Mouse (Mus musculus) forebrain, embryonic 11.5 days (tissue): Measurements from ENCODE around the gene Hmgn5. TPM values are rescaled to one million over a fixed set of nuclear protein-coding genes. Genes with fewer than 3 reads are reported as not detected.
A peak's percentile ranks its signal among the peaks of the same experiment; 100 is the strongest.

ENCODE experiments used
- ATAC-seq: fragments of 200-750 bp; cut with Nextera tagmentation; replicated peaks from 2 replicates; pipeline ENCODE4 v1.8.0; 2017; ENCODE audit warnings: moderate TSS enrichment; ENCODE audit not compliant: low FRiP score
- DNase-seq: peaks from one replicate; pipeline ENCODE4 v3.0.0-alpha.2; 2017; ENCODE audit warnings: low spot score
- H3K27ac ChIP-seq: fragments of 300-500 bp; sonication (generic); 2 replicates; pipeline ENCODE4 v1.5.1; 2014; ENCODE audit warnings: low read depth, low read length
- H3K27me3 ChIP-seq: fragments of 300-500 bp; sonication (generic); 2 replicates; pipeline ENCODE4 v1.6.1; 2014; ENCODE audit warnings: mild to moderate bottlenecking, low read length, mixed read lengths; ENCODE audit not compliant: control insufficient read depth, insufficient read depth
- H3K36me3 ChIP-seq: fragments of 300-500 bp; sonication (generic); 2 replicates; pipeline ENCODE4 v1.6.1; 2014; ENCODE audit warnings: mild to moderate bottlenecking, low read length, moderate library complexity, mixed read lengths; ENCODE audit not compliant: control insufficient read depth, insufficient read depth
- H3K4me1 ChIP-seq: fragments of 300-500 bp; sonication (generic); replicated peaks from 2 replicates; pipeline ENCODE4 v1.6.1; 2014; ENCODE audit warnings: low read length, mixed read lengths; ENCODE audit not compliant: control insufficient read depth, insufficient read depth
- H3K4me2 ChIP-seq: fragments of 300-500 bp; sonication (generic); 2 replicates; pipeline ENCODE4 v1.6.1; 2014; ENCODE audit warnings: low read depth, mild to moderate bottlenecking, low read length, moderate library complexity, mixed read lengths; ENCODE audit not compliant: severe bottlenecking
- H3K4me3 ChIP-seq: fragments of 300-500 bp; sonication (generic); 2 replicates; pipeline ENCODE4 v1.5.1; 2014; ENCODE audit warnings: low read depth, low read length
- H3K9ac ChIP-seq: fragments of 300-500 bp; sonication (generic); 2 replicates; pipeline ENCODE4 v1.6.1; 2014; ENCODE audit warnings: low read length
- H3K9me3 ChIP-seq: fragments of 300-500 bp; sonication (generic); 2 replicates; pipeline ENCODE4 v1.6.1; 2016; ENCODE audit warnings: low read length, mixed read lengths; ENCODE audit not compliant: control insufficient read depth
- WGBS: fragments of 180-500 bp; shearing (Covaris S2); extraction: QIAGEN DNeasy Blood & Tissue Kit; methylation state at CpG from one replicate; pipeline ENCODE4 v1.1.7; 2014; 5-methylcytosine and 5-hydroxymethylcytosine counted together
- polyA plus RNA-seq: library from polyadenylated mRNA; unstranded; fragments of >200 nt; fragmentation: Nextera tagmentation; extraction: Ambion mirVana; gene quantifications from 2 replicates; pipeline ENCODE4 v1.2.1, GENCODE M21; 2014

Hmgn5 gene
- 32.5 and 33.1 TPM in 2 replicates for polyA plus RNA-seq

DNA sequence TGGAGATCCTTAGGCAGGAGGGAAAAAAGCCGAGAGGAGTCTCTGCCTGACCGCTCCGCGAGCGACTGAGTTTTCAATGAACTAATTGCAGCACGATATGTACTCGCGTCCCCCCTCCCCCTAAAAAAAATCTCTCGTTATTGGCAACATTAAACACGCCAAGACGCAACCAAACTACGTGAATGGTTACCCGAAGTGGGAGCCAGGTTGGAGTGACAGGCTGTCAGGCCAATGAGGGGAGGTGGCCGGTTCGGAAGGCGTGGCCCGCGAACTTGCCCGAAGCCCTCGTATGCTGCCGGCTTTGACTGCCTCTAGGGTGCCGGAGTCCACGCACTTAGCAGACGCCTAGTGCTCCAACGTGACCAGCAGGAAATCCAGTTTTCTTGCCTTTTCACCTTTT is at the start of gene Hmgn5:
TSS of gene Hmgn5 (minus strand) at position 122 of the 400 bp plus-strand sequence.
- WGBS: 24% methylated on average over 25 of the region's 25 CpGs
- Histone ChIP-seq H3K9ac (peak within 1 kb of the TSS; percentile 51), H3K4me2 (peak within 1 kb of the TSS; percentile 48), H3K27ac (0 out of 2 replicates have a peak within 1 kb of the TSS, but pooled peaks have one; percentile 50), H3K27me3 (no peaks in the 10 kb centered on the region), H3K4me3 (peak within 1 kb of the TSS; percentile 41), H3K9me3 (no peaks in the 10 kb centered on the region), H3K4me1 (no peaks in the 10 kb centered on the region), H3K36me3 (no peaks in the 10 kb centered on the region)
- peak; percentile 91 for DNase-seq
- ATAC-seq: peak; percentile 99

DNA sequence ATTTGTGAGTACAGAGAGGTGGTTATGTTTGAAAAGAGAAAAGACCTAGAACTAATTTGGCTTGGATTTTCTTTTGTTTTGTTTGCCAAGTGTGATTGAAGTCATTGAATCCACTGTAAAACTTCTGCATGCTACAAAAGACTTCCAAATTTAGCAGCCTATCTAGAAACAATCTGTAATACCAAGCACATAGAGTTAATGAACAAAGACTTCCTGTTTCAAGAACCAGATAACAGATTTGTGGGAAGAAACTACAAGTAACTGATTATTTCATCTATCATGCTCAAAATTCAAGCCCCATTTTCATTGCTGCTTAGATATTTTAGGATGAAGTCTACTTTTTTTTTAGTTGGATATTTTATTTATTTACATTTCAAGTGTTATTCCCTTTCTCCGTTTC is 34.6 kb upstream of the Hmgn5 start:
- ATAC-seq (no peak), DNase-seq (no peak)
- no peak overlapping the region for H3K4me3 ChIP-seq
- no peaks in the 10 kb centered on the region for H3K36me3 ChIP-seq
- no peak overlapping the region for H3K9ac ChIP-seq
- H3K27ac ChIP-seq: no peak overlapping the region
- no peaks in the 10 kb centered on the region for H3K4me1 ChIP-seq
- H3K9me3 ChIP-seq: no peaks in the 10 kb centered on the region
- H3K4me2 ChIP-seq: no peak overlapping the region
- 67% methylated on average over 1 of the region's 1 CpGs for WGBS
- H3K27me3 ChIP-seq: no peaks in the 10 kb centered on the region

DNA sequence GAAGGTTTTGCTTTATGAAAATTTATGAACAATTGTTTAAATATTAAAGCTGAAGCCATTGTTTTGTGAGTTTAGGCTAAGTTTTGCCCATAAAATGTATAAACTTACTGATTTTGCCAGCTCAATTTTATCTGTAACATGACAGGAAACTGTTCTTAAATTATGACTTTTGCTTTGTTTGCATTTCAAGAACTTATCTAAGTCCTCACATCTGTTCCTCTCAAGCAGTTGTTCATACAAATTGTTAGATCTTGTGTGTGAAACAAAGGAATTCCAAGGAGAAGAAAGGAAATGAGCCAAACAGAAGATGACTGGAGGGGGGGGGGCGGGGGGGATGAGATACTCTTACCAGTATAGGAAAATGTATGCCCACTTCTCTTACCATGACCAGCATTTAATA is 13.0 kb upstream of the Hmgn5 start:
- Histone ChIP-seq H3K4me1 (no peaks in the 10 kb centered on the region), H3K9ac (no peak overlapping the region), H3K4me2 (no peak overlapping the region), H3K36me3 (no peaks in the 10 kb centered on the region), H3K27ac (no peak overlapping the region), H3K4me3 (no peak overlapping the region), H3K27me3 (no peaks in the 10 kb centered on the region), H3K9me3 (no peaks in the 10 kb centered on the region)
- WGBS: 86% methylated on average over 1 of the region's 1 CpGs
- ATAC-seq (no peak), DNase-seq (no peak)

DNA sequence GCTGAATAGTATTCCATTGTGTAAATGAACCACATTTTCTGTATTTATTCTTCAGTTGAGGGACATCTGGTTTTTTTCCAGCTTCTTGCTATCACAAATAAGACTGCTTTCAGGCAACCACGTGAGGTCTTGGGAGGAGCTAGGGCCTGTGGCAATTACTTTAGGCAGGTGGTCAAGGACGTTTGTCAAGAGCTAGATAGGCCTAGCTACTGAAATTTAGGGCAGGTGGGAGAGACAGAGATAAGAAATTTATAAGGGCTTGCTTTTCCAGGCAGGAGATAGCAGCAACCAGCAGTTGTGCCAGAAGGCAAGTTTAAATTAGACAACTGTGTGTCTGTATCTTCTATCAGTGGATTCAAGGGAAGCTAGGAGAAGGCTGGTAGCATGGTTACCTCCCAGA is 7.7 kb upstream of the Hmgn5 start:
- Histone ChIP-seq H3K4me1 (no peaks in the 10 kb centered on the region), H3K4me3 (no peak overlapping the region), H3K36me3 (no peaks in the 10 kb centered on the region), H3K27ac (no peak overlapping the region), H3K27me3 (no peaks in the 10 kb centered on the region), H3K9ac (no peak overlapping the region), H3K9me3 (no peaks in the 10 kb centered on the region), H3K4me2 (no peak overlapping the region)
- ATAC-seq: no peak
- DNase-seq: no peak
- WGBS: 64% methylated on average over 2 of the region's 2 CpGs

DNA sequence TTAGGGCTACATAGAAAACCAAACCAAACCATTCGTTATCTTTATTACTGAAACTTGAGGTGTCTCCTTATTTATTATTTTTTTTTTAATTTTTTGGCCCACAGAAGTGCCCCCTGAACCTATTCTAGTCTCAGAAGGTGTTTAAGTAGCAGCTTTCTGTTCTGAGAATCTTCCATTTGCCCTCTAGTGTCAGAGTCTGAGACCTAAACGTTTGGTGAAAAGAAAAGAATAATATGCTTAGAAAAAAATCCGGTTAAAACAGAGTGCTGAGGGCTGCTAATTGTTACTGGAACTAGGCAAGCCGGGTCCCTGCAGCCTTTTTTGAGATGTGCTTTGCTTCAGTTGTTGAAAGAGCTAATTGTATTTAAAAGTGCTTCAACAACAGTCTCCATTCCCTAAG is 962 bp upstream of the Hmgn5 start:
- no peak overlapping the region for H3K4me2 ChIP-seq
- ATAC-seq (no peak), DNase-seq (no peak)
- H3K9ac ChIP-seq: no peak overlapping the region
- H3K9me3 ChIP-seq: no peaks in the 10 kb centered on the region
- H3K27ac ChIP-seq: no peak overlapping the region
- no peak overlapping the region for H3K4me3 ChIP-seq
- H3K4me1 ChIP-seq: no peaks in the 10 kb centered on the region
- no peaks in the 10 kb centered on the region for H3K27me3 ChIP-seq
- 29% methylated on average over 4 of the region's 4 CpGs for WGBS
- H3K36me3 ChIP-seq: no peaks in the 10 kb centered on the region

DNA sequence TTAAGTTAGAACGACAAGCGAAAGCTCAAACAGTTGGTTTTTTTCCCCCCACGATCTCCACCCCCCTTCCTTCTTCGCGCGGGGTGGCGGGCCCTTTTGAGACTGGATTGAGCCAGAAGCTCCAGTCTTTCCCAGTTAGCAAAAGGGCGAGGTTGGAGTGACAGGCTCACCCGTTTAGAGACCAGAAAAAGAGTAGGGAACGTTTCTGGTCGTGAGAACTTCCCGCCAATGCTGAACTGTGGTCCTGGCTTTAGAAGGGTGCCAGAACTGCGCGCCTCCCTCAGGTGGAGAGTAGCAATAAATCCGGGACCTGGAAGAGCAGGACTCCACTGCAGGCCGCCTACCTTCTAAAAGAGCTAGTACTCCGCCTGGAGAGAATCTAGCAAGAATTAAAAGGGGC is 482 bp upstream of the Hmgn5 start:
- no peaks in the 10 kb centered on the region for H3K4me1 ChIP-seq
- ATAC-seq (peak; percentile 69), DNase-seq (peak; percentile 55)
- 18% methylated on average over 17 of the region's 17 CpGs for WGBS
- H3K9me3 ChIP-seq: no peaks in the 10 kb centered on the region
- peak overlapping the region; percentile 48; the same call in 1 of the 2 replicates for H3K4me2 ChIP-seq
- peak overlapping the region; percentile 41 for H3K4me3 ChIP-seq
- H3K9ac ChIP-seq: peak overlapping the region; percentile 39; the same call in 1 of the 2 replicates
- H3K36me3 ChIP-seq: no peaks in the 10 kb centered on the region
- 0 out of 2 replicates have a peak overlapping the region, but pooled peaks have one; percentile 50 for H3K27ac ChIP-seq
- H3K27me3 ChIP-seq: no peaks in the 10 kb centered on the region

DNA sequence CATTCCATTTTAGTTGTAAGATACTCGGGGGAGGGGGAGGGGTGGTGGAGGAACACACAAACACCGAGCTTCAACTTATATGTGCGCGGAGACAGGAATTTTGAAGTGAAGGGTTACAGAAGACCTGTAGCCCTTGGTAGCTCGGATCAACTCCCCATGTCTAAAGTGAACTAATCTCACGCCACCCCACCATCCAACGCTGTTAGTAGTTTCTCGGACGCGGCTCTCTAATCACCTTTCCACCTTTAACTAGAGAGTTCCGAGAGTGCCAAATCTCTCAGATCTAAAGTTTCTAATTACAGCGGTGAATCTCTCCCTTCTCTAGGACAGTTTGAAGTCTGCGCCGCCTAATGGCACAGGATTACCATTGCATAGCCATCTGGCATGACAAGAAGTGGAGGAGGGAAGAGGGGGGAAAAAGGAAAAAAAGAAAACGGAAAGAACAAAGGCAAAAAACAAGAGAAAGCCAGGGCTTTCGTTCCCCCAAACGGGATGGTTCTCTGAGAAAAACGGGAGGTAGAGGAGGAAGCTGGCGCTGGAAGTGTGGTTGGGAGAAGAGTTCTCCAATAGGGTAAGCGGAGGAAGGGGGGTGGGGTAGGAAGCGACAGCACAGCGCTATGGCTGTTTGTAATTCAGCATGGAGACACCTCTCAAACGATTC is 703 bp downstream of the Hmgn5 start:
- Histone ChIP-seq H3K27me3 (no peaks in the 10 kb centered on the region), H3K36me3 (no peaks in the 10 kb centered on the region), H3K9ac (peak overlapping the region; percentile 51), H3K4me1 (no peaks in the 10 kb centered on the region), H3K4me2 (peak overlapping the region; percentile 46), H3K4me3 (peak overlapping the region; percentile 41), H3K9me3 (no peaks in the 10 kb centered on the region), H3K27ac (0 out of 2 replicates have a peak overlapping the region, but pooled peaks have one; percentile 25)
- ATAC-seq (peak; percentile 82), DNase-seq (peak; percentile 63)
- 21% methylated on average over 23 of the region's 23 CpGs for WGBS

DNA sequence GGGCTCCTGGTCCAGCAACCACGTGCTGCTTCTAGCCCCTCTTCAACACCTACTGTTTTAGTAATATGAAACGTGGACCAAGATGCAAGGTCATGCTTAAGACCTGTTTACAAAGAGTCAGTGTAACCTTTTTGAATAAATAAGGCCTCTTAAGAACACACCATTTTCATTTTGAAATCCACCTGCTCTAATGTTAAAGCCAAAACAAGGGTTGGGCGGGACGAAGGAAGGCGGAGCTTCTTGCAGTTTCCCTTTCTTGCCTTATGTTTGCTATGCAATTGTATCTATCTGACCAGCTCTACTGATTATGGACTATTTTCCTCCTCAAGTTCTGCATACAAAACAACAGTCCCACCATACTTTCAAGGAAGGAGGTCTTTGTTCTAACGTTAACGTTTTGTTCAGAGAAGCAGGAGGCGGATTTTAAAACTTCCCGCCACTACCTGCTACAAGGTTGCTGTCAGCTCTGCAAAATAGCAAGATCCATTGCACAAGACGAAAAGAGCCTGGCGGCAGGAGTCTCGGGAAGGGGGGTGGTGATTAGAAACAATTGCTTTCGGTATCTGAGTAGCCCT is 1.5 kb downstream of the Hmgn5 start:
- ATAC-seq (no peak), DNase-seq (no peak)
- Histone ChIP-seq H3K36me3 (no peaks in the 10 kb centered on the region), H3K27ac (no peak overlapping the region), H3K9me3 (no peaks in the 10 kb centered on the region), H3K4me1 (no peaks in the 10 kb centered on the region), H3K27me3 (no peaks in the 10 kb centered on the region), H3K9ac (peak overlapping the region; percentile 51; the same call in 1 of the 2 replicates), H3K4me3 (peak overlapping the region; percentile 41), H3K4me2 (peak overlapping the region; percentile 46)
- WGBS: 30% methylated on average over 13 of the region's 13 CpGs

DNA sequence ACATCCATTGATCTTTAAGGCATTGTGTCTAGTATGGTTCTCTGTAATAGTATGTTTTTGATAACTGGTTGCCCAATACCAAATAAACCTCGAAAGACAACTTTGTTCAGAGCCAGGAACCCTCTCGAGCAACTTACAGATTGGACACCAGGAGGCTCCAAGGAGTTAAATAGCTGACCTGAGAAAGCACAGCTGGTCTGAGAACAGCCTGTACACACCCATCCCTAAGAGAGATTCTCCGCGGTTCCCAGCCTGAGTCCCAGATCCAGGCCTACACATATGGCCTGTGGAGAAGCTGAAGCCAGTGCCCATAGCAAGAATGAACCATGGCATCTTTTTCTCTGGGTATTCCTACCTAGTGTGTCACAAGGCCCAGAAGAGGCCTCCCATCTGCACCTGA is 11.9 kb downstream of the Hmgn5 start:
- Histone ChIP-seq H3K27me3 (no peaks in the 10 kb centered on the region), H3K9ac (no peak overlapping the region), H3K4me1 (no peaks in the 10 kb centered on the region), H3K9me3 (no peaks in the 10 kb centered on the region), H3K27ac (no peak overlapping the region), H3K4me2 (no peak overlapping the region), H3K36me3 (no peaks in the 10 kb centered on the region), H3K4me3 (no peak overlapping the region)
- ATAC-seq (no peak), DNase-seq (no peak)
- WGBS: 74% methylated on average over 4 of the region's 4 CpGs
